Mouse (Mus musculus) megakaryocyte, adult 5-6 weeks (primary cell): ENCODE data around the gene D430041D05Rik. TPM values are rescaled to one million over a fixed set of nuclear protein-coding genes. Genes with fewer than 3 reads are reported as not detected.

Experiments used
- ATAC-seq: 2 replicates; pipeline ENCODE4 v1.8.0; 2016; ENCODE audit warnings: mild to moderate bottlenecking, inconsistent platforms; ENCODE audit not compliant: poor library complexity, severe bottlenecking
- total RNA-seq, 2 experiments: library from RNA; stranded (forward) in 1 of 2; stranded (reverse) in 1 of 2; fragments of 153-499, 151-499 nt in 1 of 2; fragments of 221-1000, 200-1000 nt in 1 of 2; gene quantifications; 2 replicates each; pipeline versions ENCODE4 v1.2.3 to v1.2.4; 2015 to 2017

Gene D430041D05Rik
- total RNA-seq, 2 experiments from 2014 or later: not detected

DNA sequence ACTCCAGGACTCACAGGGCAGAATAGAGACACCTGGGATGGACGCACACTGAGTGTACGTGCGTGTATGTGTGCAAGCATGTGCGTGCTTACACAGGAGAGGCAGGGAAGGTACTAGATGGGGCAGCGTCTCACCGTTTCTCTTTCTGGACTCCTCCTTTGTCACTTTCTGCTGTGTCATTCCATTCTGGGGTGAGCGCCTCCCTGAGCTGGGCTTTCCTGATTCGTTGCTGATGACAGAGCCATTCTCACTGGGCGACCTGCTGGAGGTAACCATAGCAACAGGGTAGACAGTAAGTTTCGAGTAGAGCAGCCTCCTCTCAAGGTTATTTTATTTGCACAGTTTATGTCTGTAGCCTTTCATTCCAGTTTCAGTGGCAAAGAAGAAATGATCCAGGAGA is 202.9 kb downstream of the D430041D05Rik start:
- ATAC-seq: no peak

GRCm38 (mm10) chr2:104205623-104206022 is 205.2 kb downstream of the D430041D05Rik start:
- ATAC-seq: no peak

GRCm38 (mm10) chr2:104200211-104200610 is 210.6 kb downstream of the D430041D05Rik start:
- ATAC-seq: no peak

- ATAC-seq: no peak
Observed at GRCm38 (mm10) chr2:104198186-104198585, 212.6 kb downstream of the D430041D05Rik start.

- no peak for ATAC-seq
Observed at GRCm38 (mm10) chr2:104197281-104197680, 213.5 kb downstream of the D430041D05Rik start.

GRCm38 (mm10) chr2:104192401-104193141 is 218.2 kb downstream of the D430041D05Rik start:
- ATAC-seq: no peak

DNA sequence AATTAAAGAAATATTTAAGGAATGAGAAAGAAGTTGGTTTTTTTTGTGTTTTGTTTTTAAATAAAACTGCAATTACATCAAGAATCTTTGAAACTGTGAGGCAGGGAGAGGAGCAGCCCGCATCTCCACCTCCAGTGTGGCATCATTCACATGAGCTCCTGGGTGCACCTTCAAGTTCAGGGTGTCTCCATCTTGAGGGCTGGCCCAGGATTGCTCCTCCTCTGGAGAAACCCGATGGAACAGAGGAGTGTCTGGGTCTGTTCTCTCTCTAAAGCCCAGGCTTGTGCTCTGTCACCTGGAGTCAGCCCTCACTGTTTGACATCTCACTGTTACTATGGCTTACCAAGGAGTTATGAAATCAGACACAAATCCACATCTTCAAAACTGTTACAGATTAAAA is 219.1 kb downstream of the D430041D05Rik start:
- ATAC-seq: no peak

DNA sequence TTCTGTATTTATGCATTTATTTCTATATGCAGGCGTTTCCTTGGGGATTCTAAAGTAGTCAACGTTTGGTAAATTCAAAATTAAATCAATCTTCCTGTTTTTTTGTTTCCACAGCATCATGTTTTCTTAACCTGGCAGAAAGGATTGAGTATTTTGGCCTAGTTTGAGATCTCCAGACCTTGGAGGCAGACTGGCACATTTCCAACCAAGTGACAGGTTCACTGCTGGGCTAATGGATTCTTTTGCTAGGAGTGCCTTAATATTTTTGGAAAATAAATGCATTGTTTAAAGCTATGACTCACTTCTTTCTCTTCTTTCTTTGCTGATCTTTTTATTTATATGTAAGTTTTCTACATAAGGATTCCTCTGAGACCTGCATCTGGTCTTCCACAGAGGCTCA is 222.0 kb downstream of the D430041D05Rik start:
- ATAC-seq: no peak

DNA sequence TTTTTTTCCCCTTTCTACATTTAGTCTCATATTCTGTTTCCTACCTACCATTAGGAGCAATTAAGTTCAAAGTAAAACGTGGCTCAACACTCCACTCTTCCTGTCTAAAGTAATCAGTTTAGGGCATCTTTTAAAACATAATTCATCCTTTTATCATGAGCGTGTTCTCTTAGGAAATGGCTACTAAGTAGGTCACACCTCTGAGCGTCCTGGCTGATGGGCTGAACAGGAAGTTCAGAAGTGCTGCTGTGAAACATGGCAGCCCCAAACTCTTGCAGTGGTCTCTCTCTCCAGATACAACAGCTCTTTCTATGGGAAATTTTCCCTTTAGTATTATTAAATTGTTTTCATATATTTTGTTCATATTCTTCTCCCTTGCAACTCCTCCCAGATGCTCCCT is 223.7 kb downstream of the D430041D05Rik start:
- no peak for ATAC-seq

- no peak for ATAC-seq
Observed at GRCm38 (mm10) chr2:104185616-104186015, 225.2 kb downstream of the D430041D05Rik start.

DNA sequence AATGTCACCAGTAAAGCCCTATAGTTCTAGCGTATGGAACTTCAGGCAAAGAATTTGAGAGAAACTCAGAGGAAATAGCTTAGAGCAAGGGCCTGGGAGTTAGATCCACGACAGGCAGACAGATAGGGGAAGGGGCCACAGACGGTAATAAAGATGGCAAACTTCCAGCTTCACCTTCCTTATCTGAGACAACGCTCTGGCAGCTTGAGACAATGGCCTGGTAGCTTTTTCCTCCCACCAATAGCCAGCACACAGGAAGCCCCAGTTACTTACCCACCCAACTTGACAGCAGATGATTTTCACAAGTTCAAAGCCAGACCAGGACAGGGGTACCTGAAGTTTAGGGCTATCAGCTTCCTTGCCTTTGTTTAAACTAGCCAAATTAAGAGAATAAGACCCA is 226.5 kb downstream of the D430041D05Rik start:
- no peak for ATAC-seq

GRCm38 (mm10) chr2:104183246-104183845 is 227.5 kb downstream of the D430041D05Rik start:
- no peak for ATAC-seq

- ATAC-seq: no peak
Observed at GRCm38 (mm10) chr2:104179636-104180035, 231.2 kb downstream of the D430041D05Rik start.

- ATAC-seq: no peak
Observed at GRCm38 (mm10) chr2:104178251-104178650, 232.6 kb downstream of the D430041D05Rik start.

- ATAC-seq: peak; percentile 50
Observed at GRCm38 (mm10) chr2:104176979-104177704, 233.7 kb downstream of the D430041D05Rik start.

- no peak for ATAC-seq
Observed at GRCm38 (mm10) chr2:104176166-104176978, 234.4 kb downstream of the D430041D05Rik start.

DNA sequence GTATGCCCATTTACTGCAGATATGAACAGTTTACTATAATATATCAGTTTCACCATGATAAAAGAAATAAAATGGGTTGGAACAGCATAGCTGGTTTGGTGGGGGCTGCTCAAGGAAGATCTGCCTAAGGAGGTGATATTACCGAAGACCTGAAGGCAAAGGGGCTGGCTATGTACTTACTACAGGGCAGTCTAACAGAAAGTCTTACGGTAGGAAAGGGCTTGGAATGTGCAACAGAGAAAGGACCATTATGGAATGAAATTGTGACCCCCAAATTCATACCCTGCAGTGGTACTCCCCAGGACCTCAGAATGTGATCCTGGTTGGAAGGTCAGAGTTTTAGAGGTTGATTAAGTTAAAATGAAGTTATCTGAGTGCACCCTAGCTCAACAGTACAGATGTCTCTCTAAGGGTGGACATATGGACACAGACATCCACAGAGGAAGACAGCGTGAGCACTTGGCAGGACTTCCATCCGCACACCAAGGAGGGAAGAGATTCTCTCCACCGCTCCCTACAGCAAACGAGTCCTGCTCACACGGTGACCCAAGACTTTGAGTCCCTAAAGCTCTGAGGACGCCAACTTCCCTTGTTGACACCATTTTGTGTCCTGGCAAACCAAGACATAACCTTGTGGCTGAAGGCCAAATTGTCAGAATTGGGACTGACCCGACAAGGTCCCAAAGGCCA is 235.2 kb downstream of the D430041D05Rik start:
- no peak for ATAC-seq

GRCm38 (mm10) chr2:104173431-104173830 is 237.4 kb downstream of the D430041D05Rik start:
- no peak for ATAC-seq

DNA sequence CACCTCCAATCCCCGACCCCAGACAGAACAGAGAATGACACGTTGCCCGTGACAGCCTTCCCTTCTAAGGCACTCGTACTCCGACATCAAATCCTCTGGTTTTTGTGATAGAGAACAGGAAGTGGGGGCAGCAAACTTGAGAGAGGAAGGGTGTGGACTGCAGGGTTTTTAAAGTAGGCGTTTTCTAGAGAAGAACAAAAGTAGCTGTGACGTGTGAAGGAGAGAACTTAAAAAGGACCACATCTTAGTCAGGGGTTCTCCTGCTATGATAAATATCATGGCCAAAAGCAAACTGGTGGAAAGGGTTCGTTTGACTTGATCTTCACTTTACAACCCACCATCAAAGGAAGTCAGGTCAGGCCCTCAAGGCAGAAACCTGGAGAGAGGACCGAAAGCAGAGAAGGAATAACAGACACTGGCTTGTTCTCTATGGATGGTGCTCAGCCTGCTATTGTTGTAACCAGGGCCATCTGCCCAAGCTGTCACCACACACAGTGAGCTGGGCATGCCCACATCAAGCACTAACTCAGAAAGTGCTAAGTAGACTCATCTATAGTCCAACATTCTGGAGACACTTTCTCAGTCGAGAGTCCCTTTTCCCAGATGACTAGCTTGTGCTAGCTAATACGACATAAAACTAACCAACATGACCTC is 238.0 kb downstream of the D430041D05Rik start:
- peak; percentile 59 for ATAC-seq
